Mouse (Mus musculus) heart, postnatal 0 days (tissue): ENCODE results near the gene Rnf157. TPM values are rescaled to one million over a fixed set of nuclear protein-coding genes. Genes with fewer than 3 reads are reported as not detected.

ENCODE experiments used
- ATAC-seq: fragments of 200-750 bp; cut with Nextera tagmentation; 2 replicates; pipeline ENCODE4 v1.8.0; 2017; ENCODE audit warnings: low read depth, moderate number of reproducible peaks, moderate library complexity; ENCODE audit not compliant: insufficient read depth
- DNase-seq: peaks from one replicate; pipeline ENCODE4 v3.0.0-alpha.2; 2016; ENCODE audit warnings: low spot score
- H3K27ac ChIP-seq: fragments of 300-500 bp; sonication (generic); 2 replicates; pipeline ENCODE4 v1.5.1; 2014; ENCODE audit warnings: low read depth, mild to moderate bottlenecking
- H3K27me3 ChIP-seq: fragments of 300-500 bp; sonication (generic); 2 replicates; pipeline ENCODE4 v1.6.1; 2014; ENCODE audit warnings: low read length, mixed read lengths; ENCODE audit not compliant: control insufficient read depth, insufficient read depth
- H3K36me3 ChIP-seq: fragments of 300-500 bp; sonication (generic); replicated peaks from 2 replicates; pipeline ENCODE4 v1.6.1; 2014; ENCODE audit warnings: low read length, mixed read lengths; ENCODE audit not compliant: control insufficient read depth, insufficient read depth
- H3K4me1 ChIP-seq: fragments of 300-500 bp; sonication (generic); 2 replicates; pipeline ENCODE4 v1.6.1; 2014; ENCODE audit warnings: antibody characterized with exemption; ENCODE audit not compliant: control insufficient read depth, insufficient read depth
- H3K4me2 ChIP-seq: fragments of 300-500 bp; sonication (generic); 2 replicates; pipeline ENCODE4 v1.6.1; 2014; ENCODE audit warnings: low read depth, mild to moderate bottlenecking, low read length, moderate library complexity
- H3K4me3 ChIP-seq: fragments of 300-500 bp; sonication (generic); 2 replicates; pipeline ENCODE4 v1.5.1; 2014; ENCODE audit warnings: low read depth, low read length
- H3K9ac ChIP-seq: fragments of 300-500 bp; sonication (generic); replicated peaks from 2 replicates; pipeline ENCODE4 v1.6.1; 2014; ENCODE audit warnings: low read depth, low read length, mixed read lengths
- H3K9me3 ChIP-seq: fragments of 300-500 bp; sonication (generic); replicated peaks from 2 replicates; pipeline ENCODE4 v1.6.1; 2016; ENCODE audit warnings: low read length; ENCODE audit not compliant: control insufficient read depth
- CTCF ChIP-seq: IDR thresholded peaks from 2 replicates; pipeline ENCODE4 v1.5.1; 2016; ENCODE audit warnings: antibody characterized with exemption, control low read depth, low read depth
- EP300 ChIP-seq: IDR thresholded peaks from 2 replicates; pipeline ENCODE4 v1.6.1; 2016; ENCODE audit warnings: antibody characterized with exemption, low read depth
- whole genome bisulfite sequencing: fragments of 180-500 bp; shearing (Covaris S2); extraction: QIAGEN DNeasy Blood & Tissue Kit; methylation state at CpG from one replicate; pipeline ENCODE4 v1.1.7; 2014; 5-methylcytosine and 5-hydroxymethylcytosine counted together
- polyA plus RNA-seq: library from polyadenylated mRNA; unstranded; fragments of >200 nt; fragmentation: Nextera tagmentation; extraction: Ambion mirVana; gene quantifications from 2 replicates; pipeline ENCODE4 v1.2.1, GENCODE M21; 2015
- total RNA-seq: library from RNA; depleted of rRNA; stranded (reverse); fragments of >200 nt; gene quantifications from 2 replicates; pipeline ENCODE4 v1.2.3, GENCODE M21; 2014; ENCODE audit warnings: low replicate concordance

Rnf157 gene
- total and polyA plus RNA-seq, 2 experiments from 2014 or later = 3.5 to 10.8 TPM

GRCm38 (mm10) chr11:116334417-116334782 is 78.4 kb downstream of the Rnf157 start:
- no peak for ATAC-seq
- Histone ChIP-seq H3K9ac (no peak overlapping the region), H3K36me3 (no peaks in the 10 kb centered on the region), H3K27me3 (peaks cover 30% of the 10 kb centered on the region), H3K9me3 (no peaks in the 10 kb centered on the region), H3K4me1 (0 out of 2 replicates have a peak, but pooled peaks cover 3% of the 10 kb centered on the region), H3K27ac (no peak overlapping the region), H3K4me3 (peak overlapping the region; percentile 62), H3K4me2 (peak overlapping the region; percentile 97)
- TF ChIP-seq EP300 (no peak), CTCF (no peak)
- no peak for DNase-seq
- WGBS = 5% methylated on average over 26 of the region's 26 CpGs

GRCm38 (mm10) chr11:116333526-116334416 is 79.1 kb downstream of the Rnf157 start:
- no peak for TF ChIP-seq CTCF
- no peak for TF ChIP-seq EP300
- 0 out of 2 replicates have a peak, but pooled peaks cover 3% of the 10 kb centered on the region for H3K4me1 ChIP-seq
- DNase-seq (no peak), ATAC-seq (no peak)
- H3K4me2 ChIP-seq = peak overlapping the region; percentile 97
- no peak overlapping the region for H3K9ac ChIP-seq
- no peaks in the 10 kb centered on the region for H3K9me3 ChIP-seq
- H3K27me3 ChIP-seq = peaks cover 30% of the 10 kb centered on the region
- 31% methylated on average over 29 of the region's 31 CpGs for WGBS
- H3K27ac ChIP-seq = no peak overlapping the region
- no peaks in the 10 kb centered on the region for H3K36me3 ChIP-seq
- H3K4me3 ChIP-seq = peak overlapping the region; percentile 62

- Histone ChIP-seq H3K4me2 (no peak overlapping the region), H3K36me3 (no peaks in the 10 kb centered on the region), H3K27ac (no peak overlapping the region), H3K9me3 (no peaks in the 10 kb centered on the region), H3K4me3 (no peak overlapping the region), H3K9ac (no peak overlapping the region), H3K27me3 (peaks cover 30% of the 10 kb centered on the region), H3K4me1 (0 out of 2 replicates have a peak, but pooled peaks cover 3% of the 10 kb centered on the region)
- DNase-seq (no peak), ATAC-seq (no peak)
- WGBS = 88% methylated on average over 3 of the region's 3 CpGs
- no peak for TF ChIP-seq EP300
- TF ChIP-seq CTCF = no peak
Observed at GRCm38 (mm10) chr11:116332983-116333270, 79.9 kb downstream of the Rnf157 start.

- TF ChIP-seq CTCF = no peak
- TF ChIP-seq EP300 = no peak
- 55% methylated on average over 19 of the region's 19 CpGs for WGBS
- Histone ChIP-seq H3K4me2 (no peak overlapping the region), H3K4me3 (no peak overlapping the region), H3K9ac (no peak overlapping the region), H3K36me3 (no peaks in the 10 kb centered on the region), H3K9me3 (no peaks in the 10 kb centered on the region), H3K27ac (no peak overlapping the region), H3K4me1 (0 out of 2 replicates have a peak, but pooled peaks cover 3% of the 10 kb centered on the region), H3K27me3 (peaks cover 30% of the 10 kb centered on the region)
- no peak for ATAC-seq
- no peak for DNase-seq
Observed at GRCm38 (mm10) chr11:116332232-116332982, 80.4 kb downstream of the Rnf157 start.

- peaks cover 26% of the 10 kb centered on the region for H3K27me3 ChIP-seq
- H3K9me3 ChIP-seq = no peaks in the 10 kb centered on the region
- WGBS = 79% methylated on average over 7 of the region's 7 CpGs
- H3K4me2 ChIP-seq = no peak overlapping the region
- no peak overlapping the region for H3K4me3 ChIP-seq
- H3K9ac ChIP-seq = no peak overlapping the region
- H3K4me1 ChIP-seq = 0 out of 2 replicates have a peak, but pooled peaks cover 3% of the 10 kb centered on the region
- TF ChIP-seq EP300 = no peak
- TF ChIP-seq CTCF = no peak
- H3K36me3 ChIP-seq = no peaks in the 10 kb centered on the region
- DNase-seq (no peak), ATAC-seq (no peak)
- H3K27ac ChIP-seq = no peak overlapping the region
Observed at GRCm38 (mm10) chr11:116330211-116330518, 82.7 kb downstream of the Rnf157 start.
